Mouse (Mus musculus) E14TG2a.4 (cell line): ENCODE results near the gene Aqp7.

Source experiments
- H3K27me3 ChIP-seq: 2 replicates; pipeline ENCODE4 v1.6.1; 2014; ENCODE audit warnings: low read length, control low read depth; ENCODE audit not compliant: insufficient read depth
- H3K36me3 ChIP-seq: 2 replicates; pipeline ENCODE4 v1.6.1; 2014; ENCODE audit warnings: low read length, control low read depth; ENCODE audit not compliant: insufficient read depth
- H3K4me1 ChIP-seq: replicated peaks from 2 replicates; pipeline ENCODE4 v1.6.1; 2014; ENCODE audit warnings: low read depth, low read length, control low read depth
- H3K4me3 ChIP-seq: replicated peaks from 2 replicates; pipeline ENCODE4 v1.5.1; 2014; ENCODE audit warnings: mild to moderate bottlenecking, low read length
- H3K9me3 ChIP-seq: 2 replicates; pipeline ENCODE4 v1.6.1; 2014; ENCODE audit warnings: low read length, control low read depth
- CTCF ChIP-seq: conservative IDR thresholded peaks from 2 replicates; pipeline ENCODE4 v1.5.1; 2014; ENCODE audit warnings: low read length
- NANOG ChIP-seq: IDR thresholded peaks from 2 replicates; pipeline ENCODE4 v1.6.1; 2014; ENCODE audit warnings: borderline replicate concordance, low read length, mixed read lengths
- POU5F1 ChIP-seq: IDR thresholded peaks from 2 replicates; pipeline ENCODE4 v1.6.1; 2014; ENCODE audit warnings: low read length, borderline replicate concordance

Aqp7 gene

DNA sequence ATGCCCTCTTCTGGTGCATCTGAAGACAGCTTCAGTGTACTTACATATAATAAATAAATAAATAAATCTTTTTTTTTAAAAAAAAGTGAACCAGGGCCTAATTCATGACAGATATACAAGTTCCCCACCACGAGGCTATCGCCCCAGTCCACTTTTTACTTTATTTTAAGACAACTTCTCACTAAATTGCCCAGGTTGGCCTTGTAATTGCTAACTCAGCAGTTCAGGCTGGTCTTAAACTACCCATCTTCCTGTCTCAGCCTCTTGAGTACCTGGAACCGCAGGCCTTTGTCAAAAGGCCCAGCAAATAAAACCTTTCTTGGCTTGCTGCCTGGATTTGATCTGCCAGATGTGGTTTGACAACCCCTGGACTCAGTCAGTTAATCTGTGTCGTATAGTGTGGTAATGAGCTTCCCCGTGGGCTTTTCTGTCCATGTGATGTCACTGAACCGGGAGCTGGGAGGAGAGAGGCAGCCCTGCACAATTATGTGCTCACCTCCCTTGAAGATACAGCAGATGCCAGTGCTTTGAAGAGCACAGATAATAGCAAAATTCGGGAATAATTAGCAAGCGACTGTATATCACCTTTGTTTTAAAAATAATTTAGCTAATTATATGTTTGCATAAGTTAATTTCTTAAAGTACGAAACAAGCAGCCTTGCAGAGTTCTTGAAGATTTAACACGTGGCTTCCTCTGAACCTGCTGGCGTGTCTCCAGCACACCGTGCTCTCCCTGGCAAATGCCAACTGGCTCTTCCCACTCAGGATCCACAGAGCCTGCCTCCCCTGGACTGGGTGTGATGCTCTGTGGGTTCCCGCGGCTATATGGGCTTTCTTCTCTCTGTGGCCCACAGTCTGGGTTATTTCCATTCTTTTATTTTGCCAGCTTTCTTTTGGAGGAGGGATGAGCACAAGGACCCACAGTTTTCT, 23.8 kb upstream of the Aqp7 start:
- Histone ChIP-seq H3K4me1 (peaks cover 24% of the 10 kb centered on the region), H3K4me3 (no peak overlapping the region), H3K36me3 (no peaks in the 10 kb centered on the region), H3K9me3 (no peaks in the 10 kb centered on the region), H3K27me3 (peaks cover 19% of the 10 kb centered on the region)
- TF ChIP-seq POU5F1 (no peak), NANOG (no peak)

DNA sequence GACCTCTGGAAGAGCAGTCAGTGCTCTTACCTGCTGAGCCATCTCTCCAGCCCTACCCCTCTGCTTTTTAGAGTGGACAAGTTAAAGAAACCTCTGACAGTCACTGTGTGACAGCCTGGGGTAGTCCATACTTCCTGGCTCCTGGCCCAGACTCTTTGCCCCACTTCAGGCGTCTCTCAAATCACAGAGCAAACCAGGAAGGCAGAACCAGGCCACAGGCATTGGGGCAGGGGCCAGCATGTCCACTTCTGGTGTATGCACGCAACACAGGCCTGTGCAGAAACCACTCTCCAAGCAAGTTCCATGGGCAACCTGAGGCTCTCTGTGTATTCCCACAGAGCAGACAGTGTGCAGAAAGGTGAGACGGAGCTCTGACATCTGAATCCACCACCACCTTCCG, 17.3 kb upstream of the Aqp7 start:
- H3K4me1 ChIP-seq = peaks cover 41% of the 10 kb centered on the region
- H3K4me3 ChIP-seq = no peak overlapping the region
- no peaks in the 10 kb centered on the region for H3K36me3 ChIP-seq
- TF ChIP-seq POU5F1 = no peak
- TF ChIP-seq NANOG = no peak
- TF ChIP-seq CTCF = no peak
- H3K9me3 ChIP-seq = no peaks in the 10 kb centered on the region
- H3K27me3 ChIP-seq = no peaks in the 10 kb centered on the region; the same call in 1 of the 2 replicates

DNA sequence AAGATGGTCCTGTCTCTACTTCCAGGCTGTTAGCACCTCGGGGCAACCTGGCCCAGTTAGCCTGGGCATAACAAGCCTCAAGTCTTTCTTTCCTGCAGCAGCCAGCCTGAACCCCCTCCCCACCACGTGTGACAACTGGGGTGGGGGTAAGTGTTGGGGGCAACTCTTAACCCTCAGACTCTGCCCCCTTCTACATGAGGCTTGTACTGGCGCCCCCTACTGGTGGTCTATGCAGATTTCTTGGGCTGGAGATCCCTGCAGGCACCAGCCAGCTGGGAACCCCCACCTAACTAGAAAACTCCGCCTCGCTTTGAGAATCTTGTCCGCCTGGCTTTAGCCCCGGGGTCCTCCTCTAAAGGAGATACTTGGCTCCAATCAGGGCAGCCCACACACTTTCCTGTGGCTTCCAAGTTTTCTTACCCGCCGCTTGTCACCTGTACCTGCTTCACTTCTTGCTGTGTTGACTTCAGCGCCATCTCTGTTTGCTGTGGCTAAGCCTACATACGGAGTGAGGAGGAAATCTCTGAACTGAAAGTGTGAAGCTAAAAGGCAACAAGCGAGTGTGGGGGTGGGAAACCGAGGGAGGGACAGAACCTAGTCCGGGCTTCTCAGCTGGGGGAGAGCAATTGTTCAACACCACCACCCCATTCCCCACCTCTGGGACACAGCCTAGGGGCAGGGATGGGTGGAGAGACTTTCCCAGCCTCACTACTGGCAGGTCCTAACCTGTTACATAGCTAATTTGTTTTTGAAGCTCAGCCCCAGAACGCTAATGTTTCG, 16.1 kb upstream of the Aqp7 start:
- peak overlapping the region; percentile 62 for H3K4me3 ChIP-seq
- no peaks in the 10 kb centered on the region for H3K9me3 ChIP-seq
- no peaks in the 10 kb centered on the region for H3K36me3 ChIP-seq
- H3K4me1 ChIP-seq = peaks cover 44% of the 10 kb centered on the region
- no peaks in the 10 kb centered on the region; the same call in 1 of the 2 replicates for H3K27me3 ChIP-seq
- TF ChIP-seq CTCF = peak; percentile 83
- TF ChIP-seq NANOG = no peak
- TF ChIP-seq POU5F1 = no peak

DNA sequence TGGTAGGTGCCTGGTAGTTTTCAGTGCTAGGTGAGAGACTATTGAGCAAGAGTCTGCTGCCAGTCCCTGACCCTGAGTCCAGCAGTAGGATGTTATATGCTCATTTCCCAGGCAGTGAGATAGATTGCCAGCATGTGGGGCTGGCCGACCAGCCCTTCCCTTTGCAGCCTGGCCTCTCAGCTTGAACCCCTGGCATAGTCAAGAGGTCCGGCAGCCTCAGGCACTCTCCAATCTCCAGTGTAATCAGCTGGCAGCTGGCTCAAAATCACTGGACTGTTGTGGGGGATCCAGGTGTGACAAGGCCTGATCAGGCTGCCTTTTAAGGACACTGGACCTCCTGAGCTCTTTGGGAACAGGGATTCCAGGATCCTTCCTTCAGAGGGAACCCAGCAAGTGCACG, 15.4 kb upstream of the Aqp7 start:
- no peaks in the 10 kb centered on the region for H3K9me3 ChIP-seq
- no peaks in the 10 kb centered on the region for H3K36me3 ChIP-seq
- no peak for TF ChIP-seq NANOG
- TF ChIP-seq POU5F1 = no peak
- no peak for TF ChIP-seq CTCF
- no peaks in the 10 kb centered on the region; the same call in 1 of the 2 replicates for H3K27me3 ChIP-seq
- 0 out of 2 replicates have a peak overlapping the region, but pooled peaks have one; percentile 62 for H3K4me3 ChIP-seq
- H3K4me1 ChIP-seq = peaks cover 50% of the 10 kb centered on the region

GRCm38 (mm10) chr4:41057361-41057760, 9.4 kb upstream of the Aqp7 start:
- peak overlapping the region; percentile 48 for H3K4me3 ChIP-seq
- TF ChIP-seq CTCF (no peak), POU5F1 (no peak), NANOG (no peak)
- no peaks in the 10 kb centered on the region for H3K36me3 ChIP-seq
- peaks cover 51% of the 10 kb centered on the region for H3K4me1 ChIP-seq
- no peaks in the 10 kb centered on the region for H3K9me3 ChIP-seq
- no peaks in the 10 kb centered on the region for H3K27me3 ChIP-seq

GRCm38 (mm10) chr4:41056742-41057332, 8.9 kb upstream of the Aqp7 start:
- Histone ChIP-seq H3K36me3 (no peaks in the 10 kb centered on the region), H3K9me3 (no peaks in the 10 kb centered on the region), H3K4me3 (peak overlapping the region; percentile 48), H3K27me3 (no peaks in the 10 kb centered on the region), H3K4me1 (peaks cover 57% of the 10 kb centered on the region)
- TF ChIP-seq CTCF = no peak
- no peak for TF ChIP-seq POU5F1
- TF ChIP-seq NANOG = no peak

DNA sequence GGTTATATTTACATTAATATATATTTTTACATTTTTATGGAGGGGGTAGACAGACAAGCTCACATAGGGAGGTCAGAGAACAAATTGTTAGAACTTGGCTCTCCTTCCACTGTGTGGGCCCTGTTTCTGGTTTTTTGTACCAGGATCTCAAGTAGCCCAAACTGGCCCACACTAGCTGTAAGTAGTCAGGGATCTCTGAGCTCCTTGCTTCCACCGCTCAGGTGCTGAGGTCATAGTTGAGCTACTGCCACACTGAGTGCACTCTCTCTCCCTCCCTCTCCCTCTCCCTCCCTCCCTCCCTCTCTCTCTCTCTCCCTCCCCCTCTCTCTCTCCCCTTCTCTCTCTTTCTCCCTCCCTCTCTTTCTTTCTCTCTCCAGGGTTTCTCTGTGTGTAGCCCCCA, 8.3 kb upstream of the Aqp7 start:
- no peak for TF ChIP-seq CTCF
- no peak for TF ChIP-seq POU5F1
- TF ChIP-seq NANOG = no peak
- Histone ChIP-seq H3K4me3 (no peak overlapping the region), H3K9me3 (no peaks in the 10 kb centered on the region), H3K36me3 (no peaks in the 10 kb centered on the region), H3K4me1 (peaks cover 61% of the 10 kb centered on the region), H3K27me3 (no peaks in the 10 kb centered on the region)

DNA sequence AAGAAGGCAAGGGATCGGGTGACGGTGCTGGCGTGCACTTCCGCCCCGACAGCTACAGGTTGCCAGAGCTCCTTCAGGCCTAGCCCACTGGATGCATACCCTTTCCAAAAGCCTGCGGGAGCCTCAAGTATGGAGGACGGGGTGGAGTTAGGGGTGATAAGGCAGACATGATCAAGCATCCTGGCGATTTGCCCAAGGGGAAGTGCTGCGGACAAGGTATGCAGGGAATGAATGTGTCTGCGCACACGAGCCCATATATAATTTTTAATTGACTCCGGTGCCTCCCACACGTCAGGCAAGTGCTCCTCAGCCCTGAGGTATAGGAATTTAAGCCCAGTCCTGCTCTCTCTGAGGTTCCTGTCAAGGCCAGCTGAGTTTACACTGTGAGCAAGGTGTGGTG, 7.2 kb upstream of the Aqp7 start:
- TF ChIP-seq POU5F1 = no peak
- TF ChIP-seq NANOG = no peak
- no peak for TF ChIP-seq CTCF
- Histone ChIP-seq H3K4me1 (peaks cover 67% of the 10 kb centered on the region), H3K9me3 (no peaks in the 10 kb centered on the region), H3K27me3 (no peaks in the 10 kb centered on the region), H3K4me3 (peak overlapping the region; percentile 63), H3K36me3 (no peaks in the 10 kb centered on the region)
